Mouse (Mus musculus) erythroblast, embryonic 14.5 days (primary cell): Measurements from ENCODE around the gene H2-Ob.

Experiments used
- GATA1 ChIP-seq: IDR thresholded peaks from 2 replicates; pipeline ENCODE4 v1.6.1; 2012; ENCODE audit warnings: low read length, inconsistent platforms, mixed read lengths
- TAL1 ChIP-seq: IDR thresholded peaks from 3 replicates; pipeline ENCODE4 v1.6.1; 2012; ENCODE audit warnings: low read length, inconsistent platforms, mixed read lengths

- TF ChIP-seq GATA1 (no peak), TAL1 (no peak)
These were observed 35.3 kb upstream of the H2-Ob start, which contains the start of gene Tap2 for GRCm38 (mm10) chr17:34203444-34203843.
